Mouse (Mus musculus) heart, embryonic 13.5 days (tissue): ENCODE measurements around the gene BC035947. TPM values are rescaled to one million over a fixed set of nuclear protein-coding genes. Genes with fewer than 3 reads are reported as not detected.

Source experiments
- ATAC-seq: fragments of 200-750 bp; cut with Nextera tagmentation; 2 replicates; pipeline ENCODE4 v1.8.0; 2017; ENCODE audit warnings: moderate TSS enrichment; ENCODE audit not compliant: insufficient number of reproducible peaks, low FRiP score, low TSS enrichment; ENCODE audit errors: extremely low read depth
- H3K27ac ChIP-seq: fragments of 300-500 bp; sonication (generic); replicated peaks from 2 replicates; pipeline ENCODE4 v1.5.1; 2015; ENCODE audit warnings: moderate library complexity, mild to moderate bottlenecking, inconsistent platforms
- H3K27me3 ChIP-seq: fragments of 300-500 bp; sonication (generic); replicated peaks from 2 replicates; pipeline ENCODE4 v1.6.1; 2015; ENCODE audit warnings: mild to moderate bottlenecking, inconsistent platforms
- H3K36me3 ChIP-seq: fragments of 300-500 bp; sonication (generic); 2 replicates; pipeline ENCODE4 v1.6.1; 2015; ENCODE audit warnings: mild to moderate bottlenecking, inconsistent platforms
- H3K4me1 ChIP-seq: fragments of 300-500 bp; sonication (generic); 2 replicates; pipeline ENCODE4 v1.6.1; 2015; ENCODE audit warnings: inconsistent platforms
- H3K4me2 ChIP-seq: fragments of 300-500 bp; sonication (generic); 2 replicates; pipeline ENCODE4 v1.6.1; 2015; ENCODE audit warnings: inconsistent platforms, mild to moderate bottlenecking, moderate library complexity
- H3K4me3 ChIP-seq: fragments of 300-500 bp; sonication (generic); 2 replicates; pipeline ENCODE4 v1.5.1; 2015; ENCODE audit warnings: moderate library complexity, mild to moderate bottlenecking, inconsistent platforms
- H3K9ac ChIP-seq: fragments of 300-500 bp; sonication (generic); 2 replicates; pipeline ENCODE4 v1.6.1; 2015; ENCODE audit warnings: inconsistent platforms, mild to moderate bottlenecking, moderate library complexity
- H3K9me3 ChIP-seq: fragments of 300-500 bp; sonication (generic); 2 replicates; pipeline ENCODE4 v1.6.1; 2016; ENCODE audit warnings: inconsistent platforms
- WGBS: fragments of 180-500 bp; shearing (Covaris S2); methylation state at CpG from one replicate; pipeline ENCODE4 v1.1.7; 2015; ENCODE audit warnings: mixed read lengths; 5-methylcytosine and 5-hydroxymethylcytosine counted together
- polyA plus RNA-seq: library from polyadenylated mRNA; unstranded; fragments of >200 nt; fragmentation: Nextera tagmentation; extraction: Ambion mirVana; gene quantifications from 2 replicates; pipeline ENCODE4 v1.2.1, GENCODE M21; 2015

Gene BC035947
- polyA plus RNA-seq, 1 experiment from 2014 or later: 0.07 TPM

DNA sequence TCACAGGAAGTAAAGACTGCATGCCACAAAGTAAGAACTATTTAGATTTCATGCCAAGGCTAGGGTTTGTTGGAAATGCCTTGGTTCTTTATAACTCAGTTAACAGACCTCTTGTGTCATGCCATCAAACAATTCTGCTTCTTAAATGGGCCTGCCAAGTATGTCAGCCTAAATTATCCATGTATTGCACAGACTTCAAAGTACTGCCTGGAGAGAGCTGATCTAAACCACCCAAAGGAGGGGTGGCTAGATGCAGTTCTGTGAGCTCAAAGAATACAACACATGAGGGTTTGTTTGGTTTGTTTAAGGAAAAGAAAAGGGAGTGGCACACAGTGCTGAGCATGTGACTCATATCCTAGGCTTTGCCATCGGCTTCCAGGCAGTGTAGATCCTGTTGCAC, 63.9 kb downstream of the BC035947 start:
- no peak for ATAC-seq
- no peaks in the 10 kb centered on the region for H3K9me3 ChIP-seq
- H3K27me3 ChIP-seq: no peaks in the 10 kb centered on the region
- peaks cover 82% of the 10 kb centered on the region for H3K36me3 ChIP-seq
- no peak overlapping the region for H3K4me2 ChIP-seq
- 76% methylated on average over 1 of the region's 1 CpGs for WGBS
- H3K4me3 ChIP-seq: no peak overlapping the region
- H3K4me1 ChIP-seq: 0 out of 2 replicates have a peak, but pooled peaks cover 6% of the 10 kb centered on the region
- no peak overlapping the region for H3K9ac ChIP-seq
- no peak overlapping the region for H3K27ac ChIP-seq

Other genes starting within 250 kb of the BC035947 start
- 0.11 and 0.34 TPM in 2 replicates for gene Sgpp2, start 201.8 kb downstream of the BC035947 start, polyA plus RNA-seq
- 96.3 and 99.3 TPM in 2 replicates for gene Farsb, start 23.3 kb downstream of the BC035947 start, polyA plus RNA-seq
- gene Mogat1, start 1.2 kb downstream of the BC035947 start, polyA plus RNA-seq: not detected in 2 replicates
- 66.5 and 68.6 TPM in 2 replicates for gene Acsl3, start 145.7 kb upstream of the BC035947 start, polyA plus RNA-seq
- gene Utp14b, start 145.9 kb upstream of the BC035947 start, polyA plus RNA-seq: 1.7 and 2.0 TPM in 2 replicates